Mouse (Mus musculus) olfactory bulb, adult 2 months (tissue): Measurements from ENCODE around the gene Ndufaf2.

Experiments
- CTCF ChIP-seq: fragments of 200-500 bp; IDR thresholded peaks from 2 replicates; pipeline ENCODE4 v1.5.1; 2012; ENCODE audit warnings: low read depth, mild to moderate bottlenecking, low read length, moderate library complexity; ENCODE audit not compliant: insufficient read depth
- POLR2A ChIP-seq: fragments of 200-500 bp; IDR thresholded peaks from 2 replicates; pipeline ENCODE4 v1.6.1; 2012; ENCODE audit warnings: mild to moderate bottlenecking, low read depth, low read length, moderate library complexity; ENCODE audit not compliant: insufficient read depth

- no peak for TF ChIP-seq CTCF
- no peak for TF ChIP-seq POLR2A
Measured at GRCm38 (mm10) chr13:108007861-108008260, 150.6 kb downstream of the Ndufaf2 start.
